Mouse (Mus musculus) right cerebral cortex, postnatal 25 days (tissue): Measurements from ENCODE around the gene Mgat1.
A peak's percentile ranks its signal among the peaks of the same experiment; 100 is the strongest.

Experiments
- DNase-seq: peaks from one replicate; pipeline ENCODE4 v3.0.0; 2022

Mgat1 gene

GRCm38 (mm10) chr11:49242944-49243626 lies 906 bp upstream of the Mgat1 start:
- no peak for DNase-seq

- no peak for DNase-seq
These were observed 572 bp downstream of the Mgat1 start for GRCm38 (mm10) chr11:49244595-49244930.

GRCm38 (mm10) chr11:49245176-49245575 lies 1.2 kb downstream of the Mgat1 start:
- DNase-seq: no peak

GRCm38 (mm10) chr11:49245634-49246415 lies 1.8 kb downstream of the Mgat1 start:
- DNase-seq: no peak

- DNase-seq: no peak
These were observed 2.5 kb downstream of the Mgat1 start for GRCm38 (mm10) chr11:49246523-49246922.

GRCm38 (mm10) chr11:49247255-49247654 lies 3.3 kb downstream of the Mgat1 start:
- DNase-seq: no peak

- no peak for DNase-seq
These were observed 4.4 kb downstream of the Mgat1 start for GRCm38 (mm10) chr11:49248226-49248973.

- DNase-seq: no peak
These were observed 5.1 kb downstream of the Mgat1 start for GRCm38 (mm10) chr11:49248974-49249700.

- no peak for DNase-seq
These were observed 5.9 kb downstream of the Mgat1 start for GRCm38 (mm10) chr11:49249811-49250421.

- peak; percentile 73 for DNase-seq
These were observed 6.7 kb downstream of the Mgat1 start for GRCm38 (mm10) chr11:49250422-49251379.

GRCm38 (mm10) chr11:49251380-49251761 lies 7.4 kb downstream of the Mgat1 start:
- no peak for DNase-seq

GRCm38 (mm10) chr11:49252048-49252447 lies 8.1 kb downstream of the Mgat1 start:
- no peak for DNase-seq

- DNase-seq: no peak
These were observed 9.0 kb downstream of the Mgat1 start for GRCm38 (mm10) chr11:49253035-49253434.

- no peak for DNase-seq
These were observed 15.3 kb downstream of the Mgat1 start for GRCm38 (mm10) chr11:49259296-49259695.

- DNase-seq: no peak
These were observed 15.8 kb downstream of the Mgat1 start for GRCm38 (mm10) chr11:49259829-49260228.

GRCm38 (mm10) chr11:49260598-49261312 lies 16.8 kb downstream of the Mgat1 start:
- DNase-seq: no peak

- DNase-seq: no peak
These were observed 17.4 kb downstream of the Mgat1 start for GRCm38 (mm10) chr11:49261313-49261855.

- no peak for DNase-seq
These were observed 18.3 kb downstream of the Mgat1 start for GRCm38 (mm10) chr11:49262286-49262685.

- no peak for DNase-seq
These were observed 19.2 kb downstream of the Mgat1 start for GRCm38 (mm10) chr11:49263149-49263548.

GRCm38 (mm10) chr11:49264081-49264480 lies 20.1 kb downstream of the Mgat1 start:
- no peak for DNase-seq
